Comparison of ENCODE assay signal across 16 mouse cellular contexts in genomic region chr12:53822881-53823280, GRCm38 (mm10).
"Had no signal": no experiment of that assay in that cellular context is flagged by ENCODE, and none has a peak within 500 bp of the region (broad histone marks: within the 10 kb centered on the region; RNA-seq: fewer than 3 reads in every experiment).

No protein-coding gene starts in this region.

- H3K36me3 ChIP-seq: kidney, embryonic 15.5 days; liver, embryonic 13.5 days; neural tube, embryonic 15.5 days had no signal

- H3K27me3 ChIP-seq: kidney, embryonic 15.5 days; neural tube, embryonic 15.5 days had no signal

- H3K4me2 ChIP-seq: kidney, embryonic 15.5 days; liver, embryonic 13.5 days; midbrain, embryonic 11.5 days; neural tube, embryonic 15.5 days had no signal

- H3K9ac ChIP-seq: kidney, embryonic 15.5 days; liver, embryonic 13.5 days; neural tube, embryonic 15.5 days had no signal

- DNase-seq: kidney, adult 11 months; kidney, adult 8-10 months; kidney, postnatal 10 days; kidney, postnatal 36 days; layer of hippocampus, postnatal 36 days; liver, embryonic 13.5 days; lung, adult 2 months; lung, postnatal 14 days; lung, postnatal 4 days; thymus, postnatal 36 days had no signal

- H3K27ac ChIP-seq: kidney, embryonic 15.5 days; left cerebral cortex, adult 2 months; liver, embryonic 13.5 days; neural tube, embryonic 15.5 days had no signal

- H3K4me3 ChIP-seq: kidney, embryonic 15.5 days; left cerebral cortex, adult 2 months; liver, embryonic 13.5 days; myocyte; neural tube, embryonic 15.5 days had no signal

- ATAC-seq: midbrain, embryonic 16.5 days had no signal

- H3K9me3 ChIP-seq: kidney, embryonic 15.5 days; liver, embryonic 13.5 days; neural tube, embryonic 15.5 days had no signal
